In genomic region chr2:167305382-167306272, GRCm38 (mm10) we compare ENCODE assay signal across 12 mouse cellular contexts. TPM values are rescaled to one million over a fixed set of nuclear protein-coding genes. Genes with fewer than 3 reads are reported as not detected.
A peak's percentile ranks its signal among the peaks of the same experiment; 100 is the strongest.
DNase-seq lines count a peak whose midpoint lies in the region; TF ChIP-seq lines count a peak whose summit lies in the region.
"Had no signal": no experiment of that assay in that cellular context is flagged by ENCODE, and none has a peak within 500 bp of the region (broad histone marks: within the 10 kb centered on the region; RNA-seq: fewer than 3 reads in every experiment).

No protein-coding gene starts in this region.

- no peak overlapping the region for H3K9ac ChIP-seq in heart, adult 2 months (ENCODE audit: low read depth, low read length)
- H3K9ac ChIP-seq: forebrain, embryonic 12.5 days; heart, embryonic 15.5 days; limb, embryonic 12.5 days had no signal

- H3K4me3 ChIP-seq in heart, adult 2 months: no peak overlapping the region
- H3K4me3 ChIP-seq: forebrain, embryonic 12.5 days; heart, embryonic 15.5 days; limb, embryonic 12.5 days had no signal

- no peaks in the 10 kb centered on the region for H3K79me2 ChIP-seq in heart, adult 2 months (replicated peaks; ENCODE audit: control insufficient read depth, insufficient read depth, low read length)

- TF ChIP-seq POLR2A in heart, adult 2 months (IDR thresholded peaks at IDR 0.05; ENCODE audit: insufficient read depth, low read depth, low read length): no peak

- WGBS in heart, adult 2 months: 91% methylated on average over 13 of the region's 13 CpGs

- no peak overlapping the region for H3K27ac ChIP-seq in heart, adult 2 months
- H3K27ac ChIP-seq: forebrain, embryonic 12.5 days; heart, embryonic 15.5 days had no signal

- no peaks in the 10 kb centered on the region for H3K27me3 ChIP-seq in heart, adult 2 months (ENCODE audit: control insufficient read depth, insufficient read depth, low read length)
- H3K27me3 ChIP-seq: forebrain, embryonic 12.5 days; heart, embryonic 15.5 days; limb, embryonic 12.5 days had no signal

- intact Hi-C loops in heart, adult 2 months (cut with DNase I): loop anchor here (5.0 kb wide), 1 partner anchor 42 kb away; the partner anchor contains the start of gene B4galt5

- DNase-seq in heart, adult 11 months: peak; percentile 83
- no peak for DNase-seq in heart, adult 2 months
- DNase-seq in right cerebral cortex, postnatal 10 days (ENCODE audit: low spot score in 2 of 2): peak; percentile 16 to 22
- DNase-seq in right cerebral cortex, postnatal 4 days: no peak
- DNase-seq in cerebellum, adult 8-10 months: peak; percentile 29
- peak; percentile 0 to 1 for DNase-seq in layer of hippocampus, postnatal 25 days (ENCODE audit: extremely low spot score in 1 of 2, low spot score in 1 of 2)
- DNase-seq in neural tube, embryonic 10.5 days (ENCODE audit: extremely low spot score, low spot score): no peak
- no peak for DNase-seq in ovary, postnatal 10 days (ENCODE audit: low spot score)
- DNase-seq: lung, postnatal 10 days had no signal

- no peak for TF ChIP-seq CTCF in heart, adult 2 months (IDR thresholded peaks at IDR 0.05)

- no peak for TF ChIP-seq EP300 in heart, adult 2 months (IDR thresholded peaks at IDR 0.05; ENCODE audit: insufficient read depth, low read depth, low read length)

- 0 out of 2 replicates have a peak, but pooled peaks cover 2% of the 10 kb centered on the region for H3K4me1 ChIP-seq in heart, adult 2 months (ENCODE audit: control insufficient read depth, insufficient read depth, low read length)

- H3K36me3 ChIP-seq in heart, adult 2 months (ENCODE audit: control insufficient read depth, insufficient read depth, low read length): no peaks in the 10 kb centered on the region

RNA-seq across cellular contexts. Expression of gene B4galt5, which starts 43.4 kb away (rescaled TPM):
- total RNA-seq in heart, adult 2 months (2021): 10 to 100 TPM; 14.1 to 17.0 TPM
- polyA plus RNA-seq in heart, adult 2 months (2012; rRNA removed): 9.4 and 9.8 TPM in 2 replicates
- 10 to 100 TPM; 45.5 to 53.0 TPM for total RNA-seq in layer of hippocampus, postnatal 25 days (2021)

Comparison
In these comparisons a context has a peak if more than half of its experiments do, and no peak if none do; other contexts are left out.
1. DNase-seq: peak in heart, adult 11 months (single experiment), right cerebral cortex, postnatal 10 days (2 of 2), cerebellum, adult 8-10 months (single experiment) and layer of hippocampus, postnatal 25 days (2 of 2); none in heart, adult 2 months (0 of 2), right cerebral cortex, postnatal 4 days (single experiment), neural tube, embryonic 10.5 days (single experiment) and ovary, postnatal 10 days (single experiment).